Mouse (Mus musculus) kidney, postnatal 0 days (tissue): Measurements from ENCODE around the gene Ddx24. TPM values are rescaled to one million over a fixed set of nuclear protein-coding genes. Genes with fewer than 3 reads are reported as not detected.

Source experiments
- ATAC-seq: fragments of 200-750 bp; cut with Nextera tagmentation; replicated peaks from 2 replicates; pipeline ENCODE4 v1.8.0; 2017; ENCODE audit warnings: low read depth, moderate number of reproducible peaks, moderate TSS enrichment, moderate library complexity; ENCODE audit not compliant: low FRiP score
- DNase-seq: peaks from one replicate; pipeline ENCODE4 v3.0.0-alpha.2; 2016; ENCODE audit warnings: low spot score
- H3K27ac ChIP-seq: fragments of 300-500 bp; sonication (generic); 2 replicates; pipeline ENCODE4 v1.5.1; 2014; ENCODE audit warnings: mild to moderate bottlenecking
- H3K27me3 ChIP-seq: fragments of 300-500 bp; sonication (generic); 2 replicates; pipeline ENCODE4 v1.6.1; 2014; ENCODE audit warnings: low read length, mixed read lengths; ENCODE audit not compliant: insufficient read depth
- H3K36me3 ChIP-seq: fragments of 300-500 bp; sonication (generic); 2 replicates; pipeline ENCODE4 v1.6.1; 2014; ENCODE audit warnings: low read length, mixed read lengths; ENCODE audit not compliant: insufficient read depth
- H3K4me1 ChIP-seq: fragments of 300-500 bp; sonication (generic); replicated peaks from 2 replicates; pipeline ENCODE4 v1.6.1; 2014; ENCODE audit warnings: antibody characterized with exemption, low read length, mixed read lengths; ENCODE audit not compliant: insufficient read depth
- H3K4me2 ChIP-seq: fragments of 300-500 bp; sonication (generic); 2 replicates; pipeline ENCODE4 v1.6.1; 2014; ENCODE audit warnings: mild to moderate bottlenecking, low read length, moderate library complexity, mixed read lengths
- H3K4me3 ChIP-seq: fragments of 300-500 bp; sonication (generic); replicated peaks from 2 replicates; pipeline ENCODE4 v1.5.1; 2014; ENCODE audit warnings: low read depth, low read length
- H3K9ac ChIP-seq: fragments of 300-500 bp; sonication (generic); 2 replicates; pipeline ENCODE4 v1.6.1; 2014; ENCODE audit warnings: low read depth, low read length
- H3K9me3 ChIP-seq: fragments of 300-500 bp; sonication (generic); replicated peaks from 2 replicates; pipeline ENCODE4 v1.6.1; 2016; ENCODE audit warnings: low read length, inconsistent platforms, mixed read lengths
- CTCF ChIP-seq: IDR thresholded peaks from 2 replicates; pipeline ENCODE4 v1.5.1; 2016; ENCODE audit warnings: antibody characterized with exemption, low read depth, mild to moderate bottlenecking, moderate library complexity
- whole genome bisulfite sequencing: fragments of 180-500 bp; shearing (Covaris S2); extraction: QIAGEN DNeasy Blood & Tissue Kit; methylation state at CpG from one replicate; pipeline ENCODE4 v1.1.7; 2014; 5-methylcytosine and 5-hydroxymethylcytosine counted together
- polyA plus RNA-seq: library from polyadenylated mRNA; unstranded; fragments of >200 nt; fragmentation: Nextera tagmentation; extraction: Ambion mirVana; gene quantifications from 2 replicates; pipeline ENCODE4 v1.2.1, GENCODE M21; 2015

The Ddx24 gene
- polyA plus RNA-seq, 1 experiment from 2014 or later = 120 TPM

GRCm38 (mm10) chr12:103425016-103425728 is 458 bp downstream of the Ddx24 start:
- Histone ChIP-seq H3K9me3 (no peaks in the 10 kb centered on the region), H3K9ac (peak overlapping the region; percentile 89), H3K27ac (no peak overlapping the region), H3K27me3 (no peaks in the 10 kb centered on the region), H3K36me3 (0 out of 2 replicates have a peak, but pooled peaks cover 12% of the 10 kb centered on the region), H3K4me3 (peak overlapping the region; percentile 96), H3K4me1 (0 out of 2 replicates have a peak, but pooled peaks cover 6% of the 10 kb centered on the region), H3K4me2 (peak overlapping the region; percentile 87)
- no peak for TF ChIP-seq CTCF
- DNase-seq = no peak
- 10% methylated on average over 33 of the region's 33 CpGs for WGBS
- ATAC-seq = peak; percentile 14; the same call in 1 of the 2 replicates

GRCm38 (mm10) chr12:103408144-103408543 is 17.5 kb downstream of the Ddx24 start:
- Histone ChIP-seq H3K4me2 (no peak overlapping the region), H3K9ac (no peak overlapping the region), H3K9me3 (no peaks in the 10 kb centered on the region), H3K36me3 (peaks cover 70% of the 10 kb centered on the region), H3K27me3 (no peaks in the 10 kb centered on the region), H3K4me1 (no peaks in the 10 kb centered on the region), H3K4me3 (no peak overlapping the region), H3K27ac (no peak overlapping the region)
- DNase-seq (no peak), ATAC-seq (no peak)
- no peak for TF ChIP-seq CTCF
- 90% methylated on average over 10 of the region's 10 CpGs for WGBS

GRCm38 (mm10) chr12:103407720-103408119 is 17.9 kb downstream of the Ddx24 start, which contains the start of gene 9330161L09Rik:
Gene 9330161L09Rik, minus strand, starts transcription at chr12:103407820.
- H3K27me3 ChIP-seq = no peaks in the 10 kb centered on the region
- DNase-seq (no peak), ATAC-seq (no peak)
- H3K9ac ChIP-seq = no peak within 1 kb of the TSS
- no peak within 1 kb of the TSS for H3K27ac ChIP-seq
- H3K9me3 ChIP-seq = no peaks in the 10 kb centered on the region
- H3K4me1 ChIP-seq = no peaks in the 10 kb centered on the region
- peaks cover 68% of the 10 kb centered on the region for H3K36me3 ChIP-seq
- H3K4me3 ChIP-seq = no peak within 1 kb of the TSS
- no peak for TF ChIP-seq CTCF
- H3K4me2 ChIP-seq = no peak within 1 kb of the TSS
- 92% methylated on average over 4 of the region's 4 CpGs for WGBS

- Histone ChIP-seq H3K9ac (no peak overlapping the region), H3K27ac (no peak overlapping the region), H3K4me2 (no peak overlapping the region), H3K9me3 (no peaks in the 10 kb centered on the region), H3K27me3 (no peaks in the 10 kb centered on the region), H3K36me3 (peaks cover 42% of the 10 kb centered on the region), H3K4me1 (no peaks in the 10 kb centered on the region), H3K4me3 (no peak overlapping the region)
- WGBS = 82% methylated on average over 18 of the region's 18 CpGs
- DNase-seq = no peak
- no peak for TF ChIP-seq CTCF
- no peak for ATAC-seq
Observed at GRCm38 (mm10) chr12:103404131-103404530, 21.5 kb downstream of the Ddx24 start.

- no peaks in the 10 kb centered on the region for H3K27me3 ChIP-seq
- H3K9ac ChIP-seq = no peak overlapping the region
- H3K9me3 ChIP-seq = no peaks in the 10 kb centered on the region
- H3K4me3 ChIP-seq = no peak overlapping the region
- no peaks in the 10 kb centered on the region for H3K4me1 ChIP-seq
- no peaks in the 10 kb centered on the region for H3K36me3 ChIP-seq
- DNase-seq = no peak
- TF ChIP-seq CTCF = no peak
- no peak overlapping the region for H3K4me2 ChIP-seq
- ATAC-seq = no peak
- 70% methylated on average over 7 of the region's 7 CpGs for WGBS
- no peak overlapping the region for H3K27ac ChIP-seq
Observed at GRCm38 (mm10) chr12:103396751-103397150, 28.9 kb downstream of the Ddx24 start.

- H3K9ac ChIP-seq = no peak overlapping the region
- no peaks in the 10 kb centered on the region for H3K4me1 ChIP-seq
- H3K27me3 ChIP-seq = no peaks in the 10 kb centered on the region
- DNase-seq = peak; percentile 24
- H3K27ac ChIP-seq = peak overlapping the region; percentile 50; the same call in 1 of the 2 replicates
- H3K9me3 ChIP-seq = no peaks in the 10 kb centered on the region
- H3K4me3 ChIP-seq = no peak overlapping the region
- peak; percentile 60; the same call in 1 of the 2 replicates for ATAC-seq
- no peak for TF ChIP-seq CTCF
- 38% methylated on average over 12 of the region's 12 CpGs for WGBS
- no peak overlapping the region for H3K4me2 ChIP-seq
- no peaks in the 10 kb centered on the region for H3K36me3 ChIP-seq
Observed at GRCm38 (mm10) chr12:103395486-103396275, 29.9 kb downstream of the Ddx24 start.
